Mouse (Mus musculus) neural tube, embryonic 15.5 days (tissue): ENCODE measurements around the gene Gm42791. TPM values are rescaled to one million over a fixed set of nuclear protein-coding genes. Genes with fewer than 3 reads are reported as not detected.

Experiments
- ATAC-seq: fragments of 200-750 bp; cut with Nextera tagmentation; 2 replicates; pipeline ENCODE4 v1.8.0; 2017; ENCODE audit warnings: mild to moderate bottlenecking, moderate TSS enrichment, moderate library complexity; ENCODE audit not compliant: low FRiP score
- H3K27ac ChIP-seq: fragments of 300-500 bp; sonication (generic); replicated peaks from 2 replicates; pipeline ENCODE4 v1.5.1; 2015; ENCODE audit warnings: mild to moderate bottlenecking, inconsistent platforms
- H3K27me3 ChIP-seq: fragments of 300-500 bp; sonication (generic); replicated peaks from 2 replicates; pipeline ENCODE4 v1.6.1; 2015; ENCODE audit warnings: inconsistent platforms
- H3K36me3 ChIP-seq: fragments of 300-500 bp; sonication (generic); 2 replicates; pipeline ENCODE4 v1.6.1; 2015; ENCODE audit warnings: inconsistent platforms
- H3K4me1 ChIP-seq: fragments of 300-500 bp; sonication (generic); 2 replicates; pipeline ENCODE4 v1.6.1; 2015; ENCODE audit warnings: inconsistent platforms
- H3K4me2 ChIP-seq: fragments of 300-500 bp; sonication (generic); 2 replicates; pipeline ENCODE4 v1.6.1; 2015; ENCODE audit warnings: inconsistent platforms, mild to moderate bottlenecking, moderate library complexity
- H3K4me3 ChIP-seq: fragments of 300-500 bp; sonication (generic); replicated peaks from 2 replicates; pipeline ENCODE4 v1.5.1; 2015; ENCODE audit warnings: mild to moderate bottlenecking, inconsistent platforms
- H3K9ac ChIP-seq: fragments of 300-500 bp; sonication (generic); replicated peaks from 2 replicates; pipeline ENCODE4 v1.6.1; 2015; ENCODE audit warnings: mild to moderate bottlenecking, inconsistent platforms
- H3K9me3 ChIP-seq: fragments of 300-500 bp; sonication (generic); replicated peaks from 2 replicates; pipeline ENCODE4 v1.6.1; 2016; ENCODE audit warnings: inconsistent platforms
- WGBS: fragments of 180-500 bp; shearing (Covaris S2); methylation state at CpG from one replicate; pipeline ENCODE4 v1.1.7; 2015; ENCODE audit warnings: mixed read lengths; 5-methylcytosine and 5-hydroxymethylcytosine counted together
- polyA plus RNA-seq: library from polyadenylated mRNA; unstranded; fragments of >200 nt; fragmentation: Nextera tagmentation; extraction: Ambion mirVana; gene quantifications from 2 replicates; pipeline ENCODE4 v1.2.1, GENCODE M21; 2015

The Gm42791 gene
- polyA plus RNA-seq, 1 experiment from 2014 or later = 3.4 TPM

DNA sequence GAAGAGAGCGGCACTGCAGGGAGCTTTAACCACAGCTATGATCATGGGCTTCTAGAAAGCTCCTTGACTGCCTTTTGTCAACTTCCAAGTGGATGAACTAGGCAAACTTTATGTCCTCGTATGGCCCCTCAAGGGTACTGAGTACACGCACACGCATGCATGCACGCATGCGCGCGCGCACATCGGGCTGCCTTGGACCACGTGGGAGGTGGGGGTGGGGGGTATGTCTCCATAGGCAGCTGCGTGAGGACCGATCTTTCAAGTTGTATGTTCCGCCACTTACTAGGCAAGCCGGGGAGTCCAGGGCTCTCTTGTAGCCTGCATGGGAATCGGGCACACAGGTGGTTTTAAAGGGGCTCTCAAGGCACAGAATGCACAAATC is 25.7 kb upstream of the Gm42791 start:
- Histone ChIP-seq H3K27ac (no peak overlapping the region), H3K9me3 (no peaks in the 10 kb centered on the region), H3K27me3 (no peaks in the 10 kb centered on the region), H3K4me3 (no peak overlapping the region), H3K4me1 (0 out of 2 replicates have a peak, but pooled peaks cover 7% of the 10 kb centered on the region), H3K36me3 (no peaks in the 10 kb centered on the region), H3K4me2 (peak overlapping the region; percentile 33), H3K9ac (no peak overlapping the region)
- WGBS = 71% methylated on average over 16 of the region's 16 CpGs
- ATAC-seq = no peak

DNA sequence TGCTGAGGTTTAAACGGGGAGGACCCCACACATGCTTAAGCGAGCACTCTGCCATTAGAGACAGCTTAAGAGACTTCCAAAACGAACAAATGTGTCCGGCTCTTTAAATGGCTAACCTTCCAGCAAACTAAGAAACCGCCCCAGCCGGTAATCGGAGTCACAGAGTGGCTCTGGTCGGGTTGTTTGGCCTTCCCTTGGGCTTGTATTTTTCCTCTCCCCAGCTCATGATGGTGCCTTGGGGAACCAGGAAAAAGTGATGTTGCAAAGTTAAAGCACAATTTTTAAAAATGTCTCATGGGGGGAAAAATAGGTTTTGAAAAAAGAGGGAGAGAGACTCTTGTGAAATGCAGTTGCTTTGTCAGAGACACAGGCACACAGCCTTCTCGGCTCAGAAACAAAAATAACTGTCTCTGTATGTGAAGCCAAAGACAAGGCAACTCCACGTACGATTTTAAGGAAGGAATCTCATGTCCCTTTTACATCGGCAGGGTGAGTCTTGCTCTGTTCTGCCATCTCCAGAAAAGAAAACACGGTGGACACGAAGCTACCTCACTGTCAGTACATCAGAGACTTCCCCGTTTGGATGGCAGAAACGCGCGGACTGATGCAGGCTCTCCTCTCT is 25.2 kb upstream of the Gm42791 start:
- Histone ChIP-seq H3K4me1 (peaks cover 11% of the 10 kb centered on the region; the same call in 1 of the 2 replicates), H3K9me3 (no peaks in the 10 kb centered on the region), H3K9ac (no peak overlapping the region), H3K27me3 (no peaks in the 10 kb centered on the region), H3K4me3 (no peak overlapping the region), H3K36me3 (no peaks in the 10 kb centered on the region), H3K27ac (no peak overlapping the region), H3K4me2 (peak overlapping the region; percentile 33)
- no peak for ATAC-seq
- 55% methylated on average over 18 of the region's 18 CpGs for WGBS

DNA sequence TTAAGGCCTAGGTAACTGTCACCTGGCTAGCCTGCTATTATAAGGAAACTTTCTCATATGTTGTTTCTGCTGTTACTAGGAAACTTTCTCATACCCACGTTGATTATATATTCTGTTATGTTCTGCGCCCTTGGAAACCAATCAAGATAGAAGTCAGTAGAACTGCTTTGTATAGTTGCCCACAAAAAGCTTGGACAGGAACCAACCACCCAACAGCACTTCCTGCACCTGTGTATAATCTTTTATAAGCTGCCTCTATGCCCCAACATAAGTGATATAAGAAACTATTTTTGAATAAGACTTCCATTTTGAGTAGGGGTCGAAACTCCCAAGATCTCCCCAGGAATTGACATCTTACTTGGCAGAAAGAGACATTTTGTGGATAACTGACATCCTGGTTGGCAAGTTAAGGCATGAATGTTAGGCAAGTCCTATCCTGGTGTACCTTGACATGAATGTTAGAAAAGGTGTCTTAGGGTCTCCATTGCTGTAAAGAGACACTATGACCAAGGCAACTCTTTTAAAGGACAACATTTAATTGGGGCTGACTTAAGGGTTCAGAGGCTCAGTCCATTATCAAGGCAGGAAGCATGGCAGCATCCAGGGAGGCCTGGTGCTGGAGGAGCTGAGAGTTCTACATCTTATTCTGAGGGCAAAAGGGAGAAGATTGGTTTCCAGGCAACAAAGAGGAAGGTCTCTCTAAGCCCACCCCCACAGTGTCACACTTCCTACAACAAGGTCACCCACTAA is 22.9 kb upstream of the Gm42791 start:
- Histone ChIP-seq H3K4me2 (no peak overlapping the region), H3K36me3 (no peaks in the 10 kb centered on the region), H3K4me3 (no peak overlapping the region), H3K27me3 (no peaks in the 10 kb centered on the region), H3K27ac (no peak overlapping the region), H3K4me1 (peaks cover 19% of the 10 kb centered on the region; the same call in 1 of the 2 replicates), H3K9me3 (no peaks in the 10 kb centered on the region), H3K9ac (no peak overlapping the region)
- no peak for ATAC-seq
- WGBS = 92% methylated on average over 3 of the region's 3 CpGs

DNA sequence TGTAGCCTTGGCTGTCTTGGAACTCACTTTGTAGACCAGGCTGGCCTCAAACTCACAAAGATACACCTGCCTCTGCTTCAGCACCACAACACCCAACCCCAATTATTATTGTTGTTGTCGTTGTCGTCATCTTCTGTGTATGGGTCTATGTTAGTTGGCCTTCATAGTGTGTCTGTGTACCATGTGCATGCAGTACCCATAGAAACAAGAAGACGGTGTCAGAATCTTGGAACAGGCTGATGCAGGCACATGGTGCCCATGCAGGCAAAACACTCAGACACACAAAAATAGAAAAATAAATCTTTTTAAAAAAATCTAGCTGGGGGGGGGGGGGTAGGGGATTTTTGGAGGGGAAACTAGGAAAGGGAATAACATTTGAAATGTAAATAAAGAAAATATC is 22.2 kb upstream of the Gm42791 start:
- H3K36me3 ChIP-seq = no peaks in the 10 kb centered on the region
- no peak overlapping the region for H3K4me3 ChIP-seq
- H3K27ac ChIP-seq = no peak overlapping the region
- ATAC-seq = no peak
- no peaks in the 10 kb centered on the region for H3K9me3 ChIP-seq
- H3K4me2 ChIP-seq = no peak overlapping the region
- H3K27me3 ChIP-seq = no peaks in the 10 kb centered on the region
- 97% methylated on average over 3 of the region's 3 CpGs for WGBS
- H3K9ac ChIP-seq = no peak overlapping the region
- H3K4me1 ChIP-seq = peaks cover 19% of the 10 kb centered on the region; the same call in 1 of the 2 replicates

DNA sequence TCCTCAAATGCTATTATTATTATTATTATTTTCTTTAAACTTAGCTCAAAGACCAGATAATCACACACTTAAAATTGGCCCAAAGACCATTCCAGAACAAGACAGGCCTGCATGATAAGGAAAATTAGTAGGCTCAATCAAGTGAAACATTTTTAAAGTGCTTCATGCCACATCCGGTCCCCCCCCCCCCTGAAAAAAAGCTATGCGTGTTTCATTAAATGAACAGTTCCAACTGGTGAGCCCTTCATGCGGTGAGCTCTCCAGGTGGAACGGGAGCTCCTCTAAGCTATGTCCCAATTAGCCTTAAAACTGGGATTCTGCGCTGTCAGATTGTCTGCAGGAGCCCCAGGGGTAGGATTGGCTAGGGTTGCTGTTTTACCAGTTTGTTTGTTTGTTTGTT is 21.3 kb upstream of the Gm42791 start:
- Histone ChIP-seq H3K27ac (no peak overlapping the region), H3K4me1 (peaks cover 19% of the 10 kb centered on the region; the same call in 1 of the 2 replicates), H3K36me3 (no peaks in the 10 kb centered on the region), H3K9ac (no peak overlapping the region), H3K4me2 (peak overlapping the region; percentile 95), H3K4me3 (no peak overlapping the region), H3K9me3 (no peaks in the 10 kb centered on the region), H3K27me3 (no peaks in the 10 kb centered on the region)
- 80% methylated on average over 5 of the region's 5 CpGs for WGBS
- no peak for ATAC-seq

DNA sequence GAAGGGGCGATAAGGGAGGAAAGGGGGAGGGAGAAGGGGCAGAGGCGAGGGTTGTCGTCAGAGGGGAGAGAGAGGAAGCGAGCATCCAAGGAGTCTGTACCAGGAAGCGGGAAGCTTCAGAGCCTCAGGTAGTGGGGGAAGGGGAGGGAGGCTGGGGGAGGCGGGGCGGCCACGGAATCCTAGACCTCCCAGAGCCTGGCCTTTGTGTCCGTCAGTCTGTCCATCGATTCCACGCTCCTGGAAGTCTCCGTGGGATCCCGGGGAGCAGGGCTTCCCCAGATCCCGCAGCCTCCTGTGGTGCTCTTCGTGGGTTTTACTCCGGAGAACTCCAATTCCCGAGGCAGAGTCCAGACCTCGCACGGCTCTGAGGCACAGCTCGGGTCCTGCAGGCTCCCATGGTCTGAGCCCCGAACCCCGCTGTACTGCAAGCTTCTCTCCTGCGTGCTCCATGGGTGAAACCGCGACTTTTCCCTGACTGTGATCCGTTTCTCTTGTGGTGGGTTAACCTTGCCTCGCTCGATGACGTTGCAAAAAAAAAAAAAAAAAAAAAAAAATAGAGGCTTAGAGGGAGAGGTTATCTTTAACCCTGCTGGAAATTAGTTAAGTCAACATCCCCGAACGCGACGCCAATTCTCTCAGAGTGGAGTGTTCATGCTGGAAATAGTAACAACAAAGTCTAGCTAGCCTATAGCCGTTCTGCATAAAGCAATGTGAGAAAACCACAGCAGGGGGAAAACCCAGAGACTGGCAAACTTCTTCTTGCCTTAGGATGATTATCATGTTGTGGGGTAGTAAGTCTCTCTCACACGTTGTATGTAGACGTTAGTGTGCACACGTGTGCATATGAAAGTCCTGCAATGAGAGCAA is 20.6 kb upstream of the Gm42791 start:
- 2% methylated on average over 37 of the region's 37 CpGs for WGBS

DNA sequence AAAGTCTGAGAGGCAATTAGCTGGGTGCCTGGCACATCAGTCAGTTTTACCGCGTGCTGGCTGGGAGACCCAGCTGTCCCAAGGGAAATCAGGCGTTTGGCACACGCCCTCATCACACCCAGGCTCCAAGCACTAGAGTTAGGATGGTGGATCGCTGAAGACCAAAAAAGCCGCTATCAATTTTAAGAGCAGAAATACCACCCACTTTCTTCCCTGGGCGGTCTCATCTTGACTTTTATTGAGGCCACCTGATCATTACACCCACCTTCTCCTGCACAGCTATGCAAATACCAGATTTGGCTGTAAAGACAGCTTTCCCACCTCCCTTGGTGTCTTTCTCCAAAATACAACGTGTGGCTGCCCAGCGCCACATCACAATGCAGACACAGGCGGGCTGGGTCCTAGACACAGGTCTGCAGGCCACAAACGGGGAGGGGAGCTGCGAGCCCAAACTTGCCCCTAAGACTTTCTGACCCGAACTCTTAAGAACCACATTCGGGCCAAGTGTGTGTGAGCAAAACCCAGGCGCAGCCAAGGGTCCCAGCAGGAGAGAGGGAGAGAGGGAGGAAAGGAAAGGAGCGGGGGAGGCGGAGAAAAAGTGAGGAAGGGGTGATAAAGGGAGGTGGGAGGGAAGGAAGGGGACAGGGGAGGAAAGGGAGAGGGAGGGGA is 19.8 kb upstream of the Gm42791 start:
- no peak overlapping the region for H3K27ac ChIP-seq
- no peak for ATAC-seq
- H3K27me3 ChIP-seq = no peaks in the 10 kb centered on the region
- no peak overlapping the region for H3K9ac ChIP-seq
- 10% methylated on average over 17 of the region's 17 CpGs for WGBS
- peaks cover 19% of the 10 kb centered on the region; the same call in 1 of the 2 replicates for H3K4me1 ChIP-seq
- peak overlapping the region; percentile 49 for H3K4me3 ChIP-seq
- H3K4me2 ChIP-seq = peak overlapping the region; percentile 95
- no peaks in the 10 kb centered on the region for H3K9me3 ChIP-seq
- H3K36me3 ChIP-seq = no peaks in the 10 kb centered on the region

More for the DNA sequence above, 20.6 kb upstream of the Gm42791 start:
- H3K27me3 ChIP-seq = no peaks in the 10 kb centered on the region
- peak; percentile 61; the same call in 1 of the 2 replicates for ATAC-seq
- H3K4me3 ChIP-seq = peak overlapping the region; percentile 49
- peak overlapping the region; percentile 95 for H3K4me2 ChIP-seq
- H3K36me3 ChIP-seq = no peaks in the 10 kb centered on the region
- no peaks in the 10 kb centered on the region for H3K9me3 ChIP-seq
- peak overlapping the region; percentile 53 for H3K9ac ChIP-seq
- H3K27ac ChIP-seq = no peak overlapping the region
- H3K4me1 ChIP-seq = peaks cover 19% of the 10 kb centered on the region; the same call in 1 of the 2 replicates

DNA sequence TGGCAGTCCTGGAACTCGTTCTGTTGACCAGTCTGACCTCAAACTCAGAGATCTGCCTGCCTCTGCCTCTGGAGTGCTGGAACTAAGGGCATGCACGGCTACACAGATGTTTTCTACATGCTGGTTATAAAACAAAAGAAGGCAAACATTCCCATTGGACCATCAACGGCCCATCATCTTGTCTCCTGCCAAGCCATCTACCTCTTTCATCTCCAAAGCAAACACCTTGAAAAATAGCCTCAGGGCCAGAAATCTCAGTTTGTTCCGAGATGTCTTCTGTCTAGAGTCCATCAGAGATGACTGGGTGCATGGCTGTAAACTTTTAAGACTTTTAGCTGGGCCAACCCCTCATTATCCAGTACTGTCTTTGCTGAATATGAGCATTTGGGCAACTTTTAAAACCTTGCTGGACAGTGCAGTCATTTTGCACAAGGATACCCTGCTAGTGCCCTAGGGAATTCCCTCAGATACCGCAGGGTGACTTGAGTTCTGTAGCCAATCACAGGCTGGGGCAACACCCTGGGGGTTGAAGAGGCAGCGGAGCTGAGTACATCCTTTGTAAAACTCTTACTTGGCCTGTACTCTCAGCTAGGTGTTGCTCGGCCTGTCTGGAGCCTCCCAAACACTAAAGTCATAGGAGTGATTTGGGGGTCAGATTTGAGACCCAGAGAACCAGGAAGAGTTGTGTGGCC is 19.0 kb upstream of the Gm42791 start:
- Histone ChIP-seq H3K9ac (no peak overlapping the region), H3K27ac (no peak overlapping the region), H3K9me3 (no peaks in the 10 kb centered on the region), H3K27me3 (no peaks in the 10 kb centered on the region), H3K4me2 (0 out of 2 replicates have a peak overlapping the region, but pooled peaks have one; percentile 95), H3K4me1 (peaks cover 19% of the 10 kb centered on the region; the same call in 1 of the 2 replicates), H3K36me3 (no peaks in the 10 kb centered on the region), H3K4me3 (no peak overlapping the region)
- no peak for ATAC-seq
- 74% methylated on average over 7 of the region's 7 CpGs for WGBS

DNA sequence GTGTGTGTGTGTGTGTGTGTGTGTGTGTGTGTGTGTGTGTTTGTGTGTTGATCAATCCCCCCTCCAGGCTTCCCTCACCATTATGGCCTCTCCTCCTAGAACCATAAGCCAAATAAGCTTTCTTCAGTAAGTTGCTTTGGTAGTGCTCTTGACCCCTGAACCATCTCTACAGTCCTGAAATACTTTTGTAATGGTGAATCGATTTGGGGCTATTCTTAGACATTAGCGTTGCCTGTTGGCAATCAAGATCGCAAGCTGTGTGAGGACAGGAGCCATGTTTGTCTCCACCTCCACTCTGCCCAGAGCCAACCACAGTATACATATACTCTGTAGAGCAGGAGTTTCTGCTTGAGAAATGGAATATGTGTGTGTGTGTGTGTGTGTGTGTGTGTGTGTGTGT is 14.2 kb upstream of the Gm42791 start:
- 94% methylated on average over 3 of the region's 3 CpGs for WGBS
- no peaks in the 10 kb centered on the region for H3K27me3 ChIP-seq
- H3K9ac ChIP-seq = no peak overlapping the region
- H3K4me3 ChIP-seq = no peak overlapping the region
- no peaks in the 10 kb centered on the region for H3K36me3 ChIP-seq
- no peak overlapping the region for H3K27ac ChIP-seq
- H3K4me2 ChIP-seq = no peak overlapping the region
- H3K9me3 ChIP-seq = no peaks in the 10 kb centered on the region
- peaks cover 20% of the 10 kb centered on the region for H3K4me1 ChIP-seq
- no peak for ATAC-seq

DNA sequence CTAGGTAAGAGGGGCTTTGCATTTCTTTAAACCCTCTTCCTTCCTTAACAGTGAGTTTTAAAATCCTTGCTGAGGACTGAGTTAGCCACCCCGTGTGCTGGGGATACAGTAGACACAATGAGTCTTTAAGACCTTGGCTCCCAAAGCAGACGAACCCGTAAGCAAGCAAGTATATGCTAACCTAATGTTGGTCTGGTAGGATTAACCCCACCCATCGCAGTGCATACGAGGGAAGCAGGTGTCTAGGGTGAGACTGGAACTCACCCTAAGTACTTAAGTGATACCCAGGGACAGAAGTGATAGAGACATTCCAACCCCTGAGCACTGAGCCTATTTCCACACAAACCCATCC is 12.3 kb upstream of the Gm42791 start:
- H3K9ac ChIP-seq = no peak overlapping the region; the same call in 1 of the 2 replicates
- H3K4me1 ChIP-seq = peaks cover 20% of the 10 kb centered on the region
- H3K9me3 ChIP-seq = no peaks in the 10 kb centered on the region
- H3K4me2 ChIP-seq = peak overlapping the region; percentile 58
- ATAC-seq = 0 out of 2 replicates have a peak, but pooled peaks have one; percentile 22
- peak overlapping the region; percentile 49 for H3K27ac ChIP-seq
- WGBS = 72% methylated on average over 5 of the region's 5 CpGs
- H3K27me3 ChIP-seq = no peaks in the 10 kb centered on the region
- H3K4me3 ChIP-seq = no peak overlapping the region
- H3K36me3 ChIP-seq = no peaks in the 10 kb centered on the region
